Mouse (Mus musculus) neutrophil, adult 59 days (primary cell): Measurements from ENCODE around the gene Trcg1. TPM values are rescaled to one million over a fixed set of nuclear protein-coding genes. Genes with fewer than 3 reads are reported as not detected.

Experiments
- total RNA-seq, 2 experiments: library from RNA; stranded (reverse); gene quantifications; 1 replicate in 1 of 2; 2 replicates in 1 of 2; pipeline ENCODE4 v1.2.4; 2023

Trcg1 gene
- not detected for total RNA-seq

DNA sequence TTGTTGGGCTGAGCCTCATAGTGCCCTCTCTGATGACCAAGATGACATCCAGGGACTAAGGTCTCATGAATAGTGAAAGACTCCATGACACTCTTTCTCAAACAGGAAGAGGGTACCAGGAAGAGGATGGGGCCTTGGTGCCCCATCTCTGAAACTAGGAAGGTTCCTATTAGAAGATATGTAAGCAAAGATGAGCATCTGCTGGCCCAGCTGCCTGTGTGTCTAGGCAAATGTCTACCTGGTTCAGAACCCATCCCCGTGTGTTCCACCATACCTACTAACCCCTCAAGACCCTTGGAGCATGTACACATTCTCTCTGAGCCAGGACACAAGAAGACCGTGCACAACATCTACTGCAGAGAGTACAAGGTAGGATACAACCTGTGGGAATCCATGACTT lies at the start of gene Trcg1:
Gene Trcg1, plus strand, starts transcription at position 301 of the 400 bp plus-strand sequence.

DNA sequence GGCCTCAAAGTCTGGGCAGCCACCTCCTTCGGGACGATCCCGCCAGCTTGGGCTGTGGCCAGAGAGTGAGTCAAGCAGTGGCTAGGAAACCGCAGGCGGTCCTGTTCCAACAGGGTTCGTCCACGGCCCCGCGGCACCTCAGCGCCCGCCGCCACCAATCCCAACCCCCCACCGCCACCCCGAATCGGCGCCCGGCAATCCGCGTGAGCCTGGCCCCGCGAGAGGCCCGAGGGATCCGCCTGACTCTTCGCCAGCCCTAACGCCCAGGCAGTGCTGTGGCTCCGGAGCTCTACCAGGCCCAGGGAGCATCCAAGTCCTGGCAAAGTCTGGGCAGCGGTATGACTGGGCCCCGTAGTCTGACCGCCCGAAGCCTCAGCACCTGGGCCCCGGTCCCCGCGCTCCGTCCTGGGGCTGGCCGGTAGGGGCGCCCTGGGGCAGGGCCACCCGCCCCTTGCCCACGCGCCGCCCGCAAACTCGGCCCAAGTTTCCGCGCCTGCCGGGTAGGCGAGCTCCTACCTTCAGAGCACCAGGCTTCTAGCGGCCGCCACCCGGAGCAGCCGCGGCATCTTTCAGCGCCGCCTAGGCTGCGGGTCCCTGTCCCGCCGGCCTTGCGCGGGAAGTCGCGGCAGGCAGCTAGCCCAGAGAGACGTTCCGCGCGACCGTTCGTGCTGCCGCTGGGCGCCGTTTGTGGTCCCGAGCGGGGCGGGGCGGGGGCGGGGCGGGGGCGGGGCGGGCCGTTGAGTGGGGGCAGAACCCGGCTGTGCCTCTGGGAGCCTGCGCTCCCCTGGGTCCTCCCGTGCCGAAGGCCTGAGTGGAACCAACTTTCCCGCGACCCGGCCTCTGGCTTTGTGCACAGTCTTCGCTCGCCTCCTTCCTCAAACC lies 25.8 kb downstream of the Trcg1 start, which contains the start of gene 1700017B05Rik:
Gene 1700017B05Rik, minus strand, starts transcription at position 700 of the 882 bp plus-strand sequence.

Other genes with a start within 250 kb of the Trcg1 start
- 10 to 100 TPM; 17.4 to 18.5 TPM for gene Ptpn9, start 241.6 kb upstream of the Trcg1 start, total RNA-seq
- 10 to 100 TPM; 72.9 to 79.6 TPM for gene Sin3a, start 164.5 kb upstream of the Trcg1 start, total RNA-seq
- gene Man2c1, start 105.9 kb upstream of the Trcg1 start, total RNA-seq, result 10 to 100 TPM; 56.3 to 73.7 TPM
- 1 to 10 TPM; 3.8 to 5.4 TPM for gene Neil1, start 88.3 kb upstream of the Trcg1 start, total RNA-seq
- 10 to 100 TPM; 47.1 to 64.3 TPM for gene Commd4, start 78.2 kb upstream of the Trcg1 start, total RNA-seq
- 10 to 100 TPM; 49.3 to 55.2 TPM for gene 1700017B05Rik, start 26.1 kb downstream of the Trcg1 start, total RNA-seq
- gene Ppcdc, start 203.6 kb downstream of the Trcg1 start, total RNA-seq, result 10 to 100 TPM; 28.2 to 29.6 TPM
- gene Scamp5, start 231.5 kb downstream of the Trcg1 start, total RNA-seq, result 1 to 10 TPM; 1.0 to 1.9 TPM